Mouse (Mus musculus): Measurements from ENCODE around the gene Hs3st3b1.

Hs3st3b1 gene

DNA sequence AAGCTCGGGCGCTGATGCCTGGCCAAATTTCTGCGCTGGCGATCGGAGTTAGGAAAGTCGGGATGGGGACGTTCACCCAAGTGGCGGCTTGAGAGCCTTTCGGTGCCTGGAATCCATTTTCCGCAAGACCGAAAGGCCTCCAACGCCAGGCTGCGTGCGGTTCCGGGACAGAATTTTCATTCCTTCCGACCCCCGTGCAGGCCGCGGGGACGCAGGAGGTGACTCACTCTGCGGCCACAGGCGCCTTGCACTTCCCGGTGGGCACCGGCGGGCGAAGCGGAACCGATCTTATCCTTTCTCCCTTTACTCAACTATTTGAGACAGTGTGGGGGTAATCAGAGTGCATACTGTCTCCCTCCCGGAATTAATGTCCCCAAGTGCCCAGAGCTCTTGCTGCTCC, 1.3 kb upstream of the Hs3st3b1 start:
- no peak for DNase-seq (ENCODE audit: low spot score in 2 of 2)

DNA sequence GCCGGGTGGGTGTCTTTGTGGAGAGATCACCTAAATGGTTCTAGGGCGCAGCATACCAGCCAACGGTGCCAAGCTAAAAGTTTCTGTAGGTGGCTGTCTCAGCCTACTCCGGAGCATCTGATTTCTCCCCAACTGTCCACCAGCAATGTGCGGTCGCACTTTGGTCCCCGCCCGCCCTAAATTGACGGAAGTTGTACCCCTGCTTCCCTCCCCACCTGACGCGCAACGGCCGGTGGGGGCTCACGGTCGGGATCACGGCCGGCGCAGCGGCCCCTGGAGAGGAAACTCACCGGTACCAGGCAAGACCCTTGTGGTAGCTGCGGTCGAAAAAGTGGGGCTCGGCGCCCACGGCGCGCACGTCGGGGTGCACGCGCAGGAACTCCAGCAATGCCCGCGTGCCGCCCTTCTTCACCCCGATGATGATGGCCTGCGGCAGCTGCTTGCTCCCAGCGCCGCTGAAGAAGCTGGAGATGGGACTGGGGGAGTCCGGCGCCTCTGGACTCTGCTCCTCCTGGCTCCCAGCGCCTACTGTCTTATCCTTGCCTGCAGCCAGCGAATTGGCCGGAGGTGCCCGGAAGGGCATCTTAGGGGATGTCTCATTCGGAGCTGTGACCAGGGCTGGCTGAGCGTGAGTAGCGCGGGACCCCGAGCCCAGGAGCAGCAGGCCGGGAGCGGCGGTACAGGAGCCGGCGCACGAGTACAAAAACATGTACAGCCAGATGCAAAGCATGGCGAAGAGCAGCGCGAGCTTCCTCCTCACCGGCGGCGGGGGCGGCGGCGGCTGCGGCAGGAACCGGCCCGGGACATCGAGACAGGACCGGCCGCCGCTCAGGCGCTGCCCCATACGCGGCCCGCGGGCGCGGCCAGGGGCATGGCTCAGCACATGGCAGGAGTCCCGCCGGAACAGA, 792 bp downstream of the Hs3st3b1 start:
- peak in 1 of 2 experiments; percentile 13 for DNase-seq (ENCODE audit: low spot score in 2 of 2)

DNA sequence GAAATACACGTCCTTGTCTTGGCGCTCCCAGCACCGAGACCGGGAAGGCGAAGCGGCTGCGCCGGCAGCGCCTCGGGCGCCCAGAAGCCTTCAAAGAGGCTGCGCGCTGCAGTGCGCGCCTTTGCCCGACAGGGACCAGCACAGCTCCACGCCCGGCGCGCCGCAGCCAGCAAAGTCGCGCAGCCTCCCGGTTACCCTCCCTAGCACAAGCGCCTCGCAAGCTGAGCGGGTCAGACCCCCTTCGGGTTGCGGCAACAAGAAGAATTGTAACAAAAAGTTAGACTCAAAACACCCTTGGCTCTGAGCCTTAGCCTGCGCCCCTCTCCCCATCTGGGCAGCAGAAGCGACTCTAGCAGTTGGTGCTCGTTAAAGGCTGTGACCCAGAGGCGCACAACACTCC, 1.6 kb downstream of the Hs3st3b1 start:
- DNase-seq (ENCODE audit: low spot score in 2 of 2), result peak; percentile 52 to 65

DNA sequence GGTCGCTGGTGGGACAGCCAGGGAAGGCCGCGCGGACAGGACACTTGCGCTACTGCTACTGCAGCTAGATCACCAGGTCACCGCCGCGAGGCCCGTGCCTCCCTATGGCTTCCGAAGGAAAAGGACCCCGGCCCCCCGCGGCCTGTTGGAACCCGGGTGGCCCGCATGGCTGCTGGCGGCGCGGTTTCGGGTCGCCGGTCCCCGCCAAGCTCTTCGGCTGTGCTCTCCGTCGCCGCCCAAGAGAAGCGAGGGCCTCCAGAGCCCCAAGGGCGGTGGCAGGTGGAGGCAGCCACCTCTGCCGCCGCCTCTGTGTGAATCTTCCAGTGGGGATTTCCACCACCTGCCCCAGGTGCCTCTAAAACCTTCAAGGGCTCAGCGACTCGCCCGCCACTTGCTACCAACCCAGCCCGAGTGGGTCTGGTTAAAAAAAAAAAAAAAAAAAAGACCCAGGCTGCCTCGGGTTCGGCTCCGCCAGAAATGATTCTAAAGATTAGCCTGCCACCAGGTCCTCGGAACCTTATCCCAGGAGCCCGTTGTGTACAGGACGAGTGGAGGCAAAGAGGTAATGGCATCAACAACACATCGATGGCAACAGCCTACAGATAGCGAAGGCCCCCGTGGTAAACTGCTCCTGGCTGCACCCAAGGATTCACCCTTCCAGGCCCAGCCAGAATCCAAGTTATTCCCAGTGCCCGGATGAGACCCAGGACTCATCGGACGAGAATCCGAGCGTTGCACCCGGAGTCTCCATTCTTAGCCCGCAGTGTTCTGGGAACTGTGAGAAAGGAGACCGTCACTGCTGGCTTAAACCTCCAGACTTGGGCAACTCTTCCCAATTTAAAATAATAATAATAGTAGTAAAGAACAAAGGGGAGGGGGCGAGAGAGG, 2.6 kb downstream of the Hs3st3b1 start:
- DNase-seq (ENCODE audit: low spot score in 2 of 2), result no peak

DNA sequence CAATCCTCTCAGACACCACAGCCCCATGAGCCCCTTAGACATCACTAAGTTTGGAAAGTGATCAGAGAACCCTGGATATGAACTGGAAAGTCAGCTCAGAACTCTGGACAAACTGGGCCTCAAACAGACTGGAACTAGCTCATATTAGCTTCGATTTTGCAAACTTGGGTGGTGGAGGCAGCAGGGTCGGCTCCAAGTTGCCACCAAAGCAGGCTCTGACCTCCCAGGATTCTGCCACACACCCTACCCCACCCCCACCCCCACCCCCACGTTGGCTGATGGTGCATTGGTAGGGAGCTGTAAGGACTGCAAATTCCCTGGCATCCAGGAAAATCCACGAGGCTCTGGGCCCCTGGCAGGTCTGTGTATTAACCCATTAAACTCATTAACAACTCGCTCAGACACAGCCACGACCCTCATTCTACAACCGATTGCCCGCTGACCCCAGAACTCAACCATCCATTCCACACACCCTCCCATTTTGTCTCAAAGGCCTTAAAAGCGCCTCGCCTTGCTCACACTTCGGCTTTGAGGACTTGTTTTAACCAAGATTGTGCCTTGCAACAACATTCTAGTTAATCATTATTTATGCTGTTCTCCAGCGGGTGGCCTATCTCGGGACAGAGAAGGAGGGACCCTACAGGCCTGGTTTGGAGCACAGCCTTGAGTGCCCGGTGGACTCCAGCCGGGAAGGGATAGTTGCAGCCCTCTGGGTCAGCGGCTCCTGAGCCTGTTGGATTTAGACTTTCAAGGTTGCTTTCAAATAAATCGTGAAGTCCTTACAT, 3.6 kb downstream of the Hs3st3b1 start:
- DNase-seq (ENCODE audit: low spot score in 2 of 2), result no peak

DNA sequence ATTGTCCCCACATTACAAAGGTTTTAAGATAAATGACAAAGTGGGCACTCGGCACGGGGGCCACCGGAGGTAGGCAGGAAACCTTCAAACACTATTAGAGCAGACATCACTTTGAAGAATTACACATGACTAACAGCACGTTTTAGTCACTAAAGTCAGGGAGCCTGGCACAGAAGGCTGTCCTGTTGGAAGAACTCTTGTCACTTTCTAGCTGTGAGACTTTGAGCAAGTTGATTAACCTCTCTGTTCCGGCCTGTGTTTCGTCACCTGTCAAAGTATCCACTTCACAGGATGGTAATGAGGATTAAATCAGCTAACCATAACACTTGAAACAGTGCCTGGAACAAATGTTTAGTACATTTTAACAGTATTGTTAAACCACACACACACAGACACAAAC, 4.5 kb downstream of the Hs3st3b1 start:
- no peak for DNase-seq (ENCODE audit: low spot score in 2 of 2)

DNA sequence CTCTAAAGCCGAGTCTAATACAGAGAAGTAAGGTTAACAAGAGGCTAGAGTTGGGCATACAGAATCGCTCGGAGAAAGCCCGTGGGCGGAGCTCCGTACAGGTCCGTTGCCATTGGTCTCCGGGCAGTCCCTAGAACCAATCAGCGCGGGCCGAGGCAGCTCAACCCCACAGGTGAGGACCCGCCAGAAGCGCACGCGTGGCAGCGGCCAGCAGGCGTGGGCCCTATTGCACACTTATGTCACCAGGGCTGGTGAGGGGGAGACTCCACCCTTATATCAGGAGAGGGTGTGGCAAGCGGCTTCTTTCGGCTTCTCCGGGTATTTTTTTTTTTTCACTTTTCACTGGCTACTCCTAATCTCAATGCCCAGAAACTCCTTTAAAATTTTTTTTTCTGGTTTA, 7.7 kb downstream of the Hs3st3b1 start:
- peak; percentile 39 to 45 for DNase-seq (ENCODE audit: low spot score in 2 of 2)

DNA sequence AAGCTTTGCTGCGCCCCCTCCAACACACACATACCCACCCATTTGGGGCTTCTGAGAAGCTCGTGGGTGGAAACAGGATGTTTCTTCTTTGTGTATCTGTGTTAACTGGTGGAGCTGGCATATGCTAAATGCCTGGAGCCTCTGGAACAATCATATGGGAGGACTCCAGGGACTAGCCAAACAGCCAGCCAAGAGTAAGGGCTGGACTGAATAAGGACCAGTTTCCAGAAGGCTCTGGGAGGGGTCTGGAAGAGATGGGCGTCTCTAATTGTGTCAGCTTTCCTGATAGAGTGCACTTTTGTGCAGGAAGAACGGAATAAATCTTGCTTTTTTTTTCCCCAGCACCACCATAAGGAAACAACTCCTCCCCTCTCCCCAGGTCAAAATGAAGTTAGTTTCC, 8.2 kb downstream of the Hs3st3b1 start:
- no peak for DNase-seq (ENCODE audit: low spot score in 2 of 2)

DNA sequence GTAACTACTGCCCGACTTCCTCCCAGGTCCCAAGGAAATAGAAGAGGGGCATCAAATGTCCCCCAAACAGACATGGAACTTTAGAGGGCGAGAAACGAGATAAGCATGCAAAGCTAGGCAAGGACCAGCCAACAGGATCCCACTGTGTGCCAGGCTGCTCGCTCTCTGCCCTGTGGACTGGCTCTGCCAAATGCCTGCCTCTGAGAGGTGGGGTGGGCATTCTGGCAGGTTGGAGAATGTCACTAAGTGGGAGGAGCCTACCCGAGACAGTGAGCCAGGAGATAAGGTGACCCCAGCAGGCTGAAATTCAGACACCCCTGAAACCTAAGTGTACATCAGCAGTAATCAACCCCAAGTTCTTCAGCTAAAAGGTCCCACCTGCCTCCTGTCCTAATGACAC, 11.1 kb downstream of the Hs3st3b1 start:
- no peak for DNase-seq (ENCODE audit: low spot score in 2 of 2)

DNA sequence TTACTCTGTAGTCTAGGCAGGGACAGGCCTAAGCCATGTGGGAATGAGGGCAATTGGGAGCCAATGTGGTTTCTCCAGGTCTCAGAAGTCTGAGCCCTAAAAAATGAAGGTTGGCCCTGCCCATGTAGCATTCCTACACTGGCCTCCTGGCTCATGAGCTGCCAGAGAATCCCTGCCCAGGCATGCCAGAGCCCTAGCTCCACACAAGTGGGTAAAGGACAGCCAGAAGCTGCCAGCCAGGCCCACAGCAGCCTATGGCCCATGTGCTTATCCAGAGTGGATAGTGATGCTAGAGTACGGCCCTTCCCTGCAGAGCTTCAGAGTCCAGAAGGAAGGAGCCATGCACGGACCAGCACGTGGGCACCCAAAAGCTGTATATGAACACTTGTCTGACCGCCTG, 12.1 kb downstream of the Hs3st3b1 start:
- no peak for DNase-seq (ENCODE audit: low spot score in 2 of 2)

DNA sequence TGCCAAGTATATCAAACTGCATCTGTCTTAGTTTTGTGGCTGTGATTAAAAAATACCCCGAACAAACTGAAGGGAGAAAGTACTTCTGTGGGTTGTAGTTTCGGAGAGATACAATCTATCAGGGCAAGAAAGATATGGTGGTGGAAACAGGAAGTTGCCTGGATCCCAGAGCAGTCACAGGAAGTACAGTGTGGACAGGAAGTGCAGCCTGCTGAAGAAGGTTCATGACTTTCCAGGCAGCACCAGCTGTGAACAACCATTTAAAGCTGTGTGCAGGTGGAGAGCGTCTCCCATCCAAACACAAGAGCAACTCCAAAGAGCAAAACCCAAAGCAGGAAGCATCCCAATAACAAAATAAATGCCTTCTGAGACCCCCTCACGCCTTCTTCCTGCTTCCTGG, 13.6 kb downstream of the Hs3st3b1 start:
- DNase-seq (ENCODE audit: low spot score in 2 of 2), result no peak

DNA sequence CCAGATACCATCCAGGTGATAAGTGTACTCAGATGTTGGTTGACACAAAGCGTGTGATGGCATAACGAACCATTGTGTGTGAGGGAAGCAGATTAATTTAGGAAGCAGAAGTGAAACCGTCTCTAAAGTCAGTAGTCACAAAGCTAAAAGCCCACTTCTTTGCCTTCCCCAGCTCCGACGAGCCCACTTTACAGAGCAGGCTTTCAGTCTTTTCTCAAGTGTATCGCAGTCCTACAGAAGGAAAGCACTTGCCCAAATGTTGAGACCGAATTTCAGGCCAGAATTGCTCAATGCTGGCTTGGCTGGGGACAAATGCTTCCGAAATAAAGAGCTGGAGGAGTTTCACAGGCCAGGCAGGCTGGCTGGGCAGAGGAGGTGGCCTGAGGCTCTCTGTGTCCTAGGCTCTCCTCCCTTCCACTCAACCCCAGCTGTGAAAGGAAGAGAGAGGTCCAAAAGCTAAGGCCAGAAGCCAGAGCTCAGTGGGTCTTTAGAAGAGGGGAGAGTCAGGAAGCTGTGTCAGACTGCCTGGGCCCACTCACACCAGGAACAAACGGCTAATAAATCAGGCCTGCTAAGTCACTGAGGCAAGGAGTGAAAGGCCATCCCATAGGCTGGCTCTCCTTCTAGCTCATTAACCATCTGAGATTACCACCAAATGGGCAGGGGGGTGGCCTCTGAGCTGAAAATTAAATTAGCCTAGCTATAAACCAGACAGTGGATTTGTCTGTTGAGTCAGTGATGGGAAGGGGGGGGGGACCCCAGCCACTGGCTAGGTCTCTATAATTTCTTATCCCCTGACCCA, 15.3 kb downstream of the Hs3st3b1 start:
- no peak for DNase-seq (ENCODE audit: low spot score in 2 of 2)

DNA sequence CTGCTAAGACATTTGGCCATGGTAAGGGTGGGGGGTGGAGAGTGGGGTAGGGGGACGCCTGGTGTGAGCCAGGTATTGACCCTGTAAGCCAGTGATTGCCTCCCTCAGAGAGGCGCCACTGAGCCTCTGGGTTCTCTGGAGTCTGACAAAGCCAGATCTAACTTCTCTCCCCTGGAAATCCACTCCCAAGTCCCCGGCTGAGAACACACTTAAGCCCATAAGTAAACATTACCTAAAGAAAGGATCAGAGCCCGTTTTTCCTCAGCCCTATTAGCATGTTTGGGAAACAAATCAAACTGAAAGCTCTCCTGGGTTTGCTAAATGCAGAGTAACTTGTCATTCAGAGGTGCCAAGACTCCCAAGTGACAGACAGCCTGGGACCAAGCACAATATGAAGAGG, 17.3 kb downstream of the Hs3st3b1 start:
- no peak for DNase-seq (ENCODE audit: low spot score in 2 of 2)

DNA sequence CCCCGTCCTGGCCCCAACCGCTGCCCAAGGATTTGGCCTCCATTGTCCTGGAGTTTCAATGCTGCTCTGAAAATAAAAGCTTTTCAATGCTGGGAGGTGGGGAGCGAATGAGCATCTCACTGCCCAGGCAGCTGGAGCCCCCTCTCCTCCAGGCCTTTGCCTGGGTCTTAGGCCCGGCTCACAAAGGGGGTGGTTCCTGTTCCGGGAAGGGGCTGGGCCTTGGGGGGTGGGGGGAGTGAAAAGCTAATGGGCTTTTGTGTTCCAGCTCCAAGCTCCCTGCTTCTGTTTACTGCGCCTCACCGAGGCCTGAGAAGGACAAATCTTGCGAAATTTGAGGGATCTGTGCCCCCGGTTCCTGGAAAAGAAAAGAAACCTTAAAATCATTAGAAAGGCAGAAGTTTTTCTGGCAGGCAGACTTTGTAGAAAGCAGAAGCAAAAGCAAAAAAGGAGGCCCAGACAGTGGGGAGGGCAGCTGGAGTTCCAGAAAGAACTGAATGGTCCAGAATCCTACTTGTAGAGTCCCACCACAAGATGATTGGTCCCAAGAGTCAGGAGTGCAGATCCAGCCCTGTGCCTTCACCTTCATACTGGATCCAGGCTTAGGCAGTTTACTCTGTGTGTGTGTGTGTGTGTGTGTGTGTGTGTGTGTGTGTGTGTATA, 23.5 kb downstream of the Hs3st3b1 start:
- DNase-seq (ENCODE audit: low spot score in 2 of 2), result no peak

DNA sequence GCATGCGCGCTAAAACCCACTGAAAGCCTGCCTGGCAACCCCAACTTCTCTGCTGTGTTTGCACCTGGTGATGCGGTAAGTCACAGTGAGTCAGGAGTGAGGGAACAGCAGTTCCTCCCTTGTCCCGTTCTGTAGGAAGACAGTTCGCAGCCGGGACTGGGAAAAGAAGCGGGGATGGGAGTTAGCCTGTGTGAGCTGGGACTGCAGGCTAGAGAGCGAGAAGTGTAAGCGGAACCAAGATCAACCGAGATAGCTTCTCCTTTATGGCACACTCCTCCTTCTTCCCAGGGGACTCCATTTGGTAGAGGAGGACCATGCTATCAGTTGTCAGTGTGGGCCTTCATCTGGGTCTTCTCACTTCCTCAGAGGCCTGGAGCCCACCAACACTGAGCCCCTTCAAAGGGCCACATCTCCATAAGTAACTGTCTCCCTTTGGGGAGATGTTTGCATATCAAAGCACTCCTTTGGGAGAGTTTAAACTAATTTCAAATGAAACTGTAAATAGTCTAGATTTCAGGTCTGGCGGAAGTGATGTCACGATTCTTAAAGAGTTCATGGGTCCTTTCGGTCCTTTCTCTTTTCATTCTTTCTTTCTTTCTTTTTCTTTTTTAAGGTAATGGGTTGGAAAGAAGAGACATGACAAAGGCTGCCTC, 24.1 kb downstream of the Hs3st3b1 start:
- no peak for DNase-seq (ENCODE audit: low spot score in 2 of 2)

DNA sequence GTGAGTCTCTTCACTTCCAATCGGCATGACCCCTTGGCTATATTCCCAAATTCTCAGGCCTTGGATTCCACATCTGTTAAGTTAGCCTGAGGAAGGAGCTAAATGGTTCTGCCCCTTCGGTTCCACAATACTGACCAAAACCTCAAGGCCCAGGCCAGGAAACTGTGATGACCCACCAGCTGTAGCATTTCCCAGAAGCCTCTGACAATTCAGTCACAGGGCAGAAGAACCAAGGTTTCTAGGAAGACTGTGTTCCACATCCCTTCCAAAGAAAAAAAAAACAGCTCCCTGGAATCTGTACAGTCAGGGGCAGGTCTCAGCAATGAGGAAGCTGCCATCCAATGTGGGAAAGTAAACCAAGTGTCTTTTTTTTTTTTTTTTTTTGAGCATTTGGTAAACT, 25.1 kb downstream of the Hs3st3b1 start:
- DNase-seq (ENCODE audit: low spot score in 2 of 2), result no peak

DNA sequence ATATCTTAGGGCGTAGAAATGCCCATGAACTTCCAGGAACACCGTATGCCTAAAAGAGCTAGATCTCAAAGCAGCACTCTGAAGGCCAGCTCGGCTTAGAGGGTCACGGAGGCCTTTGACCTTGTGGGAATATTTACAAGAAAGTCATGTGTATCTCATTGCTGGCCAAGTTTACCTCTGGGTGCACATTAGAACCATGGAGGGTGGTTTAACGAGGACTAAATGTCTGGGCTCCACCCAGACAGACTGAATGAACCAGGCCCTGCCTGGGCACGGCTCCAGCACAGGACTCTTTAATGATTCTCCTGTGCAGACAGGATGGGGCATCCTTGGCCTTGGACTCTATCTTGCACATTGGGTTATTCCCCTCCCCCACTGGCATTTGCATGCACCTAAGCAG, 27.9 kb downstream of the Hs3st3b1 start:
- no peak for DNase-seq (ENCODE audit: low spot score in 2 of 2)

DNA sequence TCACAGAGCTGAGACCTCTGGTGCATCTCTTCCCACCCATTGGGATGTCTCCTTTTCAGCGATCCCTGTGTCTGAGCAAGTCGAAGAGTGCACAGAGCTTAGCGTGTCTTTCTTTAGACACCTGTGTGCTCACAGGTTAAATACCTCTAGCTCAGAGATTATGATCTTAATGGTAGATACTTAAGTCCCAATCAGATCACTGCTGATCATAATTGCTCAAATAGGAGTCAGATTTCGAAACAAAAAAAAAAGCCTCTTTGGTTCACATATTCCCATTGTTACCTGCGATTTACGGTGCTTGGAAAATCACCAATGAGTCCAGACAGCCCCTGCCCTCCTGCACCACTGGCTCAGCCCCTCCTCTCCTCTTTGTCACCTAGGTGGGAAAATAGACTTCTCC, 28.5 kb downstream of the Hs3st3b1 start:
- no peak for DNase-seq (ENCODE audit: low spot score in 2 of 2)

DNA sequence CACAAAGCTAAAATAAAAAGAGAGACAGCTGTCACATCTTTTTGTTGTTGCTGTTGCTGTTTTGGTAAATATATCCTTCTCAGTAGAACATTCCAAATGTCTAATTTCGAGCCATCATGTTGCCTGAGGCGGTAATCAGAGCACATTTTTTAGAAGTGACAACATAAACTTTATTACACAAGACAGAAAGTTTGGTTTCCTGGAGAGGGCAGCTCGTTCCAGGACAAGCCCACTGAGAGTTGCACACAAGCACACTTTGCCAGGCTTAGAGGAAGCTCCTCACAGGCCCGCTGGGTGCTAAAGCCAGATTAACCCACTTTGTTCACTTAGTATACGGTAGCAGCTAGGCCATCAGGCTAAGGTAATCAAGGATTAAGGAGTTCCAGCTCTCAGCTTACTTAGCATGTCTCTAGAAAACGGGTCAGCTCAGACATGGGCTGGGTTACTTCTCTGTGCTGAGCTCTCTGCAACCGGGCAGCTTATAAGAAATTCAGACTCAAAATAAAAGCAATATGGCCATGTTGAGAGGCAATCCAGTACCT, 30.5 kb downstream of the Hs3st3b1 start:
- DNase-seq (ENCODE audit: low spot score in 2 of 2), result no peak

DNA sequence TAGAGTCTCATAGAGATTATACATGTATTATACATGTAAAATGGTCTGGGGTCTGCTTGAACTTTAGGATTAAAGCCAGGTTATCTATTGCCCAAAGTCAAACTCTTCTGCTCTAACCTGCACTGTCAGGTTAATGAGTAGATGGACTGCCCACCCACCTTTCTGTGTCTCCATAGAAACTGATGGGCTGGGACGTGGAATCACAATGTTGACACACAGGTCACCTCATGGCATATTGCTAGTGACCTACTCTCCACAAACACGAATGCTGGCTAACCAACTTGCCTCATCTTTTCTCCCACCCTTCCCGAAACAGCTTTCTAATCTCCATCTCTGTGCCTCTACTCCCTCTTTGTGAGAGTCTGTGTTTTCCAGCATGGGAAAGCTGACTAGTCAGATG, 38.7 kb downstream of the Hs3st3b1 start:
- no peak for DNase-seq (ENCODE audit: low spot score in 2 of 2)
